ENCODE assay signal across 14 mouse cellular contexts in the genomic region with DNA sequence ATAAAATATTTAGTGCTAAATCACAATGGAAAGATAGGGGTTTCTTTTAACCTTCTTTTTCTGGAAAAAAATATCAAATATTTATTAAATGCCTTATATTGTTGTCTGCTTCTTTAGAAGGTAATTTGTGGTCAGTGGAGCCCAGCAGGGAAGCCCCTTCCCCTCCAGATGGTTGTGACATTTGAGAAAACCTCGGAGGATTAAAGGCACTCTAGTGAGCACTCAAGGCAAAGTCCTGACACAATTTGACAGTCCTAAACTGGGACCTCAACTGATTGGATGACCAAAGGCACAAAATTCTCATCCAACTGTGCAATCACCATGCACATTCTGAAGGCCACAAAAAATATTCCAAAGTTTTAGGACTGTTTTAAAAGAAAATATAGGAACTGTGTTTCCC.
"Had no signal": no experiment of that assay in that cellular context is flagged by ENCODE, and none has a peak within 500 bp of the region (broad histone marks: within the 10 kb centered on the region; RNA-seq: fewer than 3 reads in every experiment).

No protein-coding gene starts in this region.

- DNase-seq: gastrocnemius, adult 2 months; gastrocnemius, postnatal 14 days; gastrocnemius, postnatal 36 days; heart, adult 11 months; heart, adult 2 months; heart, postnatal 14 days; heart, postnatal 36 days; kidney, adult 11 months; kidney, adult 2 months; kidney, adult 9 months; kidney, postnatal 25 days; kidney, postnatal 4 days; liver; liver, embryonic 13.5 days had no signal
